Mouse (Mus musculus) olfactory bulb, adult 2 months (tissue): ENCODE data around the gene Ccr4. TPM values are rescaled to one million over a fixed set of nuclear protein-coding genes. Genes with fewer than 3 reads are reported as not detected.

Source experiments
- H3K27ac ChIP-seq: fragments of 200-500 bp; 2 replicates; pipeline ENCODE4 v1.5.1; 2012; ENCODE audit warnings: low read depth, low read length; ENCODE audit not compliant: insufficient read depth
- H3K4me1 ChIP-seq: fragments of 200-500 bp; 2 replicates; pipeline ENCODE4 v1.6.1; 2012; ENCODE audit warnings: low read length; ENCODE audit not compliant: control insufficient read depth, insufficient read depth
- H3K4me3 ChIP-seq: fragments of 200-500 bp; 2 replicates; pipeline ENCODE4 v1.5.1; 2012; ENCODE audit warnings: mild to moderate bottlenecking, low read depth, low read length, moderate library complexity; ENCODE audit not compliant: insufficient read depth
- CTCF ChIP-seq: fragments of 200-500 bp; IDR thresholded peaks from 2 replicates; pipeline ENCODE4 v1.5.1; 2012; ENCODE audit warnings: low read depth, mild to moderate bottlenecking, low read length, moderate library complexity; ENCODE audit not compliant: insufficient read depth
- POLR2A ChIP-seq: fragments of 200-500 bp; IDR thresholded peaks from 2 replicates; pipeline ENCODE4 v1.6.1; 2012; ENCODE audit warnings: mild to moderate bottlenecking, low read depth, low read length, moderate library complexity; ENCODE audit not compliant: insufficient read depth
- WGBS: fragments of 180-500 bp; shearing (Covaris S2); methylation state at CpG from one replicate; pipeline ENCODE4 v1.1.7; 2018; 5-methylcytosine and 5-hydroxymethylcytosine counted together
- polyA plus RNA-seq: library from polyadenylated mRNA; stranded (reverse); fragments of >200 nt; gene quantifications from 2 replicates; pipeline ENCODE4 v1.2.4, GENCODE M21; 2012; ENCODE audit warnings: low replicate concordance; ENCODE audit not compliant: missing spikeins, insufficient read depth, insufficient read length

Ccr4 gene
- polyA plus RNA-seq, 1 experiment, result not detected

GRCm38 (mm10) chr9:114541279-114541741 lies 36.6 kb upstream of the Ccr4 start:
- WGBS, result 74% methylated on average over 1 of the region's 1 CpGs
- Histone ChIP-seq H3K4me3 (no peak overlapping the region), H3K27ac (no peak overlapping the region), H3K4me1 (no peaks in the 10 kb centered on the region)
- TF ChIP-seq POLR2A, result no peak

GRCm38 (mm10) chr9:114538996-114539563 lies 34.4 kb upstream of the Ccr4 start:
- no peak for TF ChIP-seq CTCF
- no peak for TF ChIP-seq POLR2A
- Histone ChIP-seq H3K27ac (no peak overlapping the region), H3K4me3 (no peak overlapping the region), H3K4me1 (no peaks in the 10 kb centered on the region)
- 91% methylated on average over 7 of the region's 7 CpGs for WGBS

GRCm38 (mm10) chr9:114536628-114537027 lies 31.9 kb upstream of the Ccr4 start:
- TF ChIP-seq POLR2A, result no peak
- TF ChIP-seq CTCF, result no peak

GRCm38 (mm10) chr9:114534747-114535517 lies 30.2 kb upstream of the Ccr4 start:
- Histone ChIP-seq H3K4me3 (no peak overlapping the region), H3K27ac (no peak overlapping the region), H3K4me1 (no peaks in the 10 kb centered on the region)
- WGBS, result 93% methylated on average over 9 of the region's 9 CpGs
- TF ChIP-seq POLR2A (no peak), CTCF (no peak)

More at GRCm38 (mm10) chr9:114536628-114537027, 31.9 kb upstream of the Ccr4 start:
- Histone ChIP-seq H3K27ac (no peak overlapping the region), H3K4me3 (no peak overlapping the region), H3K4me1 (no peaks in the 10 kb centered on the region)
- 84% methylated on average over 2 of the region's 2 CpGs for WGBS

GRCm38 (mm10) chr9:114533848-114534247 lies 29.1 kb upstream of the Ccr4 start:
- H3K4me3 ChIP-seq, result no peak overlapping the region
- H3K4me1 ChIP-seq, result no peaks in the 10 kb centered on the region
- WGBS, result 87% methylated on average over 4 of the region's 4 CpGs
- H3K27ac ChIP-seq, result no peak overlapping the region
- TF ChIP-seq CTCF, result no peak
- no peak for TF ChIP-seq POLR2A

GRCm38 (mm10) chr9:114531276-114531675 lies 26.6 kb upstream of the Ccr4 start:
- Histone ChIP-seq H3K27ac (no peak overlapping the region), H3K4me1 (peaks cover 9% of the 10 kb centered on the region; the same call in 1 of the 2 replicates), H3K4me3 (no peak overlapping the region)
- TF ChIP-seq CTCF, result no peak
- no peak for TF ChIP-seq POLR2A
- WGBS, result 61% methylated on average over 11 of the region's 11 CpGs

- H3K4me1 ChIP-seq, result peaks cover 9% of the 10 kb centered on the region; the same call in 1 of the 2 replicates
- H3K4me3 ChIP-seq, result no peak overlapping the region
- 53% methylated on average over 9 of the region's 9 CpGs for WGBS
- TF ChIP-seq CTCF, result no peak
- no peak overlapping the region for H3K27ac ChIP-seq
Observed at GRCm38 (mm10) chr9:114528680-114529048, 23.9 kb upstream of the Ccr4 start.

- H3K4me1 ChIP-seq, result peaks cover 9% of the 10 kb centered on the region; the same call in 1 of the 2 replicates
- H3K27ac ChIP-seq, result no peak overlapping the region
- WGBS, result 39% methylated on average over 17 of the region's 17 CpGs
- H3K4me3 ChIP-seq, result no peak overlapping the region
- TF ChIP-seq POLR2A (no peak), CTCF (no peak)
Observed at GRCm38 (mm10) chr9:114527992-114528679, 23.4 kb upstream of the Ccr4 start.

- H3K27ac ChIP-seq, result no peak overlapping the region
- no peak for TF ChIP-seq POLR2A
- no peak for TF ChIP-seq CTCF
- H3K4me3 ChIP-seq, result no peak overlapping the region
- H3K4me1 ChIP-seq, result peaks cover 9% of the 10 kb centered on the region; the same call in 1 of the 2 replicates
- 37% methylated on average over 16 of the region's 16 CpGs for whole genome bisulfite sequencing
Observed at GRCm38 (mm10) chr9:114527085-114527484, 22.4 kb upstream of the Ccr4 start.

GRCm38 (mm10) chr9:114526581-114526980 lies 21.9 kb upstream of the Ccr4 start:
- whole genome bisulfite sequencing, result 56% methylated on average over 8 of the region's 8 CpGs
- TF ChIP-seq CTCF (no peak), POLR2A (no peak)
- no peak overlapping the region for H3K4me3 ChIP-seq
- H3K27ac ChIP-seq, result no peak overlapping the region
- peaks cover 9% of the 10 kb centered on the region; the same call in 1 of the 2 replicates for H3K4me1 ChIP-seq
